Mouse (Mus musculus): ENCODE data around the gene Eif5a.

DNA sequence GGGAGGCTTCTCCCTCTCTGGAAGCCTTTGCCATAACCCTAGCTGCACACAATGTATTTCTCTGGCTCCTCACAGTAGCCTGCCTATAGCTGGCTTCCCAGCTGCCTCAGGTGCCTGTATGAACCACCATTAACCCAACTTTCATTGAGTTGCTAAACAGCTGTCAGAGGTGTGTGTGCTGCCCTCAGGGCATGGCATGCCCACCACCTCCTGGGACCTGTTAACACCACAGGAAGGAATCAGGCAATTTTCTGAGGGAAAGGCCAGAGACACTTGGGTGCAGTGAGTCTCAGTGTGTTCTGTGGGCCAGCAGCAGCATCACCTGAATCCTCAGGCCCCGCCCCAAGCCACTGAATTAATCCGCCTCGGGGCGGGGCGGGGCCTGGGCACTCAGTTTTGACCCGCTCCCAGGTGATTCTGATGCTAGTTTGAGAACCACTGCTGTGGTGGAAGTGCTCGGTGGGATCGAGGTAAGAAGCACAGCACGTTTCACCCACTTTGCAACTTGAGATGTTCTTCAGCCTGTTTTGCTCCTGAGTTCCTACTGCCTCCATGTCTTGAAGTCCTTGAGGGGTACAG is 16.7 kb upstream of the Eif5a start:
- no peak for TF ChIP-seq USF2 (conservative IDR thresholded peaks at IDR 0.05; ENCODE audit: low read depth, low read length)
- TF ChIP-seq MXI1 (IDR thresholded peaks at IDR 0.05; ENCODE audit: low read depth, low read length): no peak
- no peak for TF ChIP-seq POLR2A (IDR thresholded peaks at IDR 0.05; ENCODE audit: low read depth, low read length)
- no peak for TF ChIP-seq CHD2 (IDR thresholded peaks at IDR 0.05; ENCODE audit: low read length)
- no peak for TF ChIP-seq MAX (IDR thresholded peaks at IDR 0.05; ENCODE audit: low read length)
- TF ChIP-seq CTCF (conservative IDR thresholded peaks at IDR 0.05 in 1 of 2, IDR thresholded peaks at IDR 0.05 in 1 of 2; ENCODE audit: low read depth in 2 of 2, low read length in 2 of 2): no peak
- TF ChIP-seq SMC3 (IDR thresholded peaks at IDR 0.05; ENCODE audit: low read depth, low read length): no peak
- no peak for TF ChIP-seq E2F4 (IDR thresholded peaks at IDR 0.05; ENCODE audit: insufficient replicate concordance, low read depth, low read length)
